Comparison of ENCODE assay signal across 8 mouse cellular contexts in genomic region chr13:83503919-83504318, GRCm38 (mm10). TPM values are rescaled to one million over a fixed set of nuclear protein-coding genes. Genes with fewer than 3 reads are reported as not detected.
DNase-seq lines count a peak whose midpoint lies in the region; ATAC-seq lines count a peak whose summit lies in the region.

Mef2c (plus strand) TSS chr13:83504034.

- DNase-seq in kidney, adult 8-10 months = no peak
- no peak for DNase-seq in heart, postnatal 10 days
- no peak for DNase-seq in right cerebral cortex, postnatal 14 days
- DNase-seq in cerebellum, postnatal 25 days = no peak

- WGBS in kidney, embryonic 15.5 days = 85% methylated on average over 7 of the region's 7 CpGs
- 83% methylated on average over 7 of the region's 7 CpGs for WGBS in limb, embryonic 12.5 days
- 88% methylated on average over 7 of the region's 7 CpGs for WGBS in neural tube, embryonic 15.5 days

- no peaks in the 10 kb centered on the region for H3K4me1 ChIP-seq in kidney, embryonic 15.5 days
- no peaks in the 10 kb centered on the region for H3K4me1 ChIP-seq in limb, embryonic 12.5 days (replicated peaks)
- H3K4me1 ChIP-seq in neural tube, embryonic 15.5 days = no peaks in the 10 kb centered on the region

- H3K36me3 ChIP-seq in kidney, embryonic 15.5 days = no peaks in the 10 kb centered on the region
- no peaks in the 10 kb centered on the region for H3K36me3 ChIP-seq in limb, embryonic 12.5 days
- no peaks in the 10 kb centered on the region for H3K36me3 ChIP-seq in neural tube, embryonic 15.5 days

- no peak within 1 kb of the TSS for H3K4me2 ChIP-seq in kidney, embryonic 15.5 days
- H3K4me2 ChIP-seq in limb, embryonic 12.5 days = no peak within 1 kb of the TSS
- H3K4me2 ChIP-seq in neural tube, embryonic 15.5 days = no peak within 1 kb of the TSS

- intact Hi-C loops in heart, postnatal 10 days (cut with DNase I) = no loop called here

- H3K9me3 ChIP-seq in kidney, embryonic 15.5 days (replicated peaks) = no peaks in the 10 kb centered on the region
- H3K9me3 ChIP-seq in limb, embryonic 12.5 days = no peaks in the 10 kb centered on the region
- H3K9me3 ChIP-seq in neural tube, embryonic 15.5 days (replicated peaks) = no peaks in the 10 kb centered on the region

- H3K4me3 ChIP-seq in kidney, embryonic 15.5 days (replicated peaks) = no peak within 1 kb of the TSS
- no peak within 1 kb of the TSS for H3K4me3 ChIP-seq in limb, embryonic 12.5 days (replicated peaks)
- H3K4me3 ChIP-seq in neural tube, embryonic 15.5 days (replicated peaks) = no peak within 1 kb of the TSS

- no peak within 1 kb of the TSS for H3K9ac ChIP-seq in kidney, embryonic 15.5 days
- H3K9ac ChIP-seq in limb, embryonic 12.5 days (replicated peaks) = no peak within 1 kb of the TSS
- H3K9ac ChIP-seq in neural tube, embryonic 15.5 days (replicated peaks) = no peak within 1 kb of the TSS

- H3K27ac ChIP-seq in kidney, embryonic 15.5 days = no peak within 1 kb of the TSS
- H3K27ac ChIP-seq in limb, embryonic 12.5 days = no peak within 1 kb of the TSS
- no peak within 1 kb of the TSS for H3K27ac ChIP-seq in neural tube, embryonic 15.5 days (replicated peaks)

- no peak for ATAC-seq in kidney, embryonic 15.5 days (replicated peaks; ENCODE audit: low FRiP score)
- ATAC-seq in erythroblast, adult 5-6 weeks (replicated peaks; ENCODE audit: low FRiP score, poor library complexity, severe bottlenecking) = no peak
- no peak for ATAC-seq in limb, embryonic 12.5 days (ENCODE audit: insufficient number of reproducible peaks, insufficient read depth, low FRiP score, low TSS enrichment, low read depth)
- no peak for ATAC-seq in neural tube, embryonic 15.5 days (ENCODE audit: low FRiP score)

- H3K27me3 ChIP-seq in kidney, embryonic 15.5 days = no peaks in the 10 kb centered on the region
- no peaks in the 10 kb centered on the region for H3K27me3 ChIP-seq in limb, embryonic 12.5 days
- no peaks in the 10 kb centered on the region for H3K27me3 ChIP-seq in neural tube, embryonic 15.5 days (replicated peaks)

RNA-seq across cellular contexts. Expression of gene Mef2c, which starts in this region (rescaled TPM):
- 53.6 and 60.4 TPM in 2 replicates for polyA plus RNA-seq in kidney, embryonic 15.5 days (2015; fragmentation: Nextera tagmentation; extraction: Ambion mirVana)
- 12.7 and 24.4 TPM in 2 replicates for total RNA-seq in erythroblast, adult 5-6 weeks (2015; ENCODE audit: low replicate concordance)
- total RNA-seq in erythroblast, adult 5-6 weeks (2017; ENCODE audit: low replicate concordance) = 7.5 and 14.1 TPM in 2 replicates
- 100 to 1,000 TPM in 1 of 2 experiments, 10 to 100 TPM in 1; 84.8 to 105 TPM for total RNA-seq in heart, postnatal 10 days (2021)
- polyA plus RNA-seq in limb, embryonic 12.5 days (2016; fragmentation: Nextera tagmentation; extraction: Ambion mirVana) = 62.4 and 64.0 TPM in 2 replicates
- polyA plus RNA-seq in neural tube, embryonic 15.5 days (2015; fragmentation: Nextera tagmentation; extraction: Ambion mirVana) = 29.7 and 30.8 TPM in 2 replicates
